Mouse (Mus musculus): ENCODE data around the gene Limch1.

Limch1 gene

GRCm38 (mm10) chr5:66836892-66837291, 91.3 kb downstream of the Limch1 start:
- no peak for DNase-seq

GRCm38 (mm10) chr5:66841971-66842370, 96.3 kb downstream of the Limch1 start:
- DNase-seq, result no peak

- no peak for DNase-seq
Measured at GRCm38 (mm10) chr5:66842776-66843175, 97.1 kb downstream of the Limch1 start.

- DNase-seq, result peak; percentile 63
Measured at GRCm38 (mm10) chr5:66848136-66848535, 102.5 kb downstream of the Limch1 start.

- peak; percentile 54 for DNase-seq
Measured at GRCm38 (mm10) chr5:66849148-66849547, 103.5 kb downstream of the Limch1 start.

GRCm38 (mm10) chr5:66850721-66851251, 105.2 kb downstream of the Limch1 start:
- no peak for DNase-seq

- no peak for DNase-seq
Measured at GRCm38 (mm10) chr5:66851708-66852107, 106.1 kb downstream of the Limch1 start.

GRCm38 (mm10) chr5:66854263-66854662, 108.6 kb downstream of the Limch1 start:
- DNase-seq, result no peak

- peak; percentile 68 for DNase-seq
Measured at GRCm38 (mm10) chr5:66855358-66856107, 109.9 kb downstream of the Limch1 start.

- DNase-seq, result no peak
Measured at GRCm38 (mm10) chr5:66859506-66859905, 113.9 kb downstream of the Limch1 start.

- peak; percentile 42 for DNase-seq
Measured at GRCm38 (mm10) chr5:66861232-66862035, 115.8 kb downstream of the Limch1 start.

GRCm38 (mm10) chr5:66862151-66862550, 116.5 kb downstream of the Limch1 start:
- DNase-seq, result no peak

- DNase-seq, result no peak
Measured at GRCm38 (mm10) chr5:66865229-66865628, 119.6 kb downstream of the Limch1 start.

GRCm38 (mm10) chr5:66866019-66866418, 120.4 kb downstream of the Limch1 start:
- DNase-seq, result peak; percentile 55

GRCm38 (mm10) chr5:66869545-66869944, 123.9 kb downstream of the Limch1 start:
- DNase-seq, result no peak

GRCm38 (mm10) chr5:66871521-66872050, 126.0 kb downstream of the Limch1 start:
- no peak for DNase-seq

- DNase-seq, result no peak
Measured at GRCm38 (mm10) chr5:66872053-66872452, 126.4 kb downstream of the Limch1 start.

- DNase-seq, result no peak
Measured at GRCm38 (mm10) chr5:66872681-66873080, 127.1 kb downstream of the Limch1 start.

- no peak for DNase-seq
Measured at GRCm38 (mm10) chr5:66876018-66876805, 130.6 kb downstream of the Limch1 start.

GRCm38 (mm10) chr5:66877066-66877465, 131.4 kb downstream of the Limch1 start:
- DNase-seq, result no peak

GRCm38 (mm10) chr5:66881901-66882341, 136.3 kb downstream of the Limch1 start:
- DNase-seq, result no peak

- DNase-seq, result no peak
Measured at GRCm38 (mm10) chr5:66882718-66883117, 137.1 kb downstream of the Limch1 start.

GRCm38 (mm10) chr5:66884505-66884904, 138.9 kb downstream of the Limch1 start:
- DNase-seq, result no peak

All from kidney, postnatal 14 days (tissue).